Mouse (Mus musculus): Measurements from ENCODE around the gene Pnck.

- TF ChIP-seq CTCF (IDR thresholded peaks at IDR 0.05) (no peak), EP300 (IDR thresholded peaks at IDR 0.05; ENCODE audit: insufficient read depth, low read depth, low read length) (no peak), POLR2A (IDR thresholded peaks at IDR 0.05; ENCODE audit: insufficient read depth, low read depth, low read length) (no peak)
Measured at GRCm38 (mm10) chrX:73658936-73659574, 862 bp downstream of the Pnck start.

All from heart, adult 2 months (tissue).